Mouse (Mus musculus) neural tube, embryonic 14.5 days (tissue): ENCODE measurements around the gene Serinc3. TPM values are rescaled to one million over a fixed set of nuclear protein-coding genes. Genes with fewer than 3 reads are reported as not detected.

Experiments
- ATAC-seq: fragments of 200-750 bp; cut with Nextera tagmentation; 2 replicates; pipeline ENCODE4 v1.8.0; 2017; ENCODE audit warnings: low read depth, mild to moderate bottlenecking, moderate TSS enrichment, moderate library complexity
- H3K27ac ChIP-seq: fragments of 300-500 bp; sonication (generic); 2 replicates; pipeline ENCODE4 v1.5.1; 2014; ENCODE audit warnings: low read depth, mild to moderate bottlenecking, control low read depth, low read length, moderate library complexity, mixed read lengths
- H3K27me3 ChIP-seq: fragments of 300-500 bp; sonication (generic); 2 replicates; pipeline ENCODE4 v1.6.1; 2014; ENCODE audit warnings: low read length; ENCODE audit not compliant: control insufficient read depth, insufficient read depth
- H3K36me3 ChIP-seq: fragments of 300-500 bp; sonication (generic); 2 replicates; pipeline ENCODE4 v1.6.1; 2014; ENCODE audit warnings: low read length, mixed read lengths; ENCODE audit not compliant: control insufficient read depth, insufficient read depth
- H3K4me1 ChIP-seq: fragments of 300-500 bp; sonication (generic); 2 replicates; pipeline ENCODE4 v1.6.1; 2014; ENCODE audit warnings: low read length; ENCODE audit not compliant: control insufficient read depth, insufficient read depth
- H3K4me2 ChIP-seq: fragments of 300-500 bp; sonication (generic); 2 replicates; pipeline ENCODE4 v1.6.1; 2014; ENCODE audit warnings: mild to moderate bottlenecking, low read depth, low read length, control low read depth
- H3K4me3 ChIP-seq: fragments of 300-500 bp; sonication (generic); 2 replicates; pipeline ENCODE4 v1.5.1; 2014; ENCODE audit warnings: low read depth, low read length, control low read depth, mixed read lengths
- H3K9ac ChIP-seq: fragments of 300-500 bp; sonication (generic); replicated peaks from 2 replicates; pipeline ENCODE4 v1.6.1; 2014; ENCODE audit warnings: low read depth, mild to moderate bottlenecking, control low read depth, low read length, mixed read lengths
- H3K9me3 ChIP-seq: fragments of 300-500 bp; sonication (generic); 2 replicates; pipeline ENCODE4 v1.6.1; 2016; ENCODE audit warnings: low read length; ENCODE audit not compliant: control insufficient read depth
- WGBS: fragments of 180-500 bp; shearing (Covaris S2); extraction: QIAGEN DNeasy Blood & Tissue Kit; methylation state at CpG from one replicate; pipeline ENCODE4 v1.1.7; 2014; 5-methylcytosine and 5-hydroxymethylcytosine counted together
- polyA plus RNA-seq: library from polyadenylated mRNA; unstranded; fragments of >200 nt; fragmentation: Nextera tagmentation; extraction: Ambion mirVana; gene quantifications from 2 replicates; pipeline ENCODE4 v1.2.1, GENCODE M21; 2014

The Serinc3 gene
- polyA plus RNA-seq, 1 experiment from 2014 or later, result 39.0 TPM

DNA sequence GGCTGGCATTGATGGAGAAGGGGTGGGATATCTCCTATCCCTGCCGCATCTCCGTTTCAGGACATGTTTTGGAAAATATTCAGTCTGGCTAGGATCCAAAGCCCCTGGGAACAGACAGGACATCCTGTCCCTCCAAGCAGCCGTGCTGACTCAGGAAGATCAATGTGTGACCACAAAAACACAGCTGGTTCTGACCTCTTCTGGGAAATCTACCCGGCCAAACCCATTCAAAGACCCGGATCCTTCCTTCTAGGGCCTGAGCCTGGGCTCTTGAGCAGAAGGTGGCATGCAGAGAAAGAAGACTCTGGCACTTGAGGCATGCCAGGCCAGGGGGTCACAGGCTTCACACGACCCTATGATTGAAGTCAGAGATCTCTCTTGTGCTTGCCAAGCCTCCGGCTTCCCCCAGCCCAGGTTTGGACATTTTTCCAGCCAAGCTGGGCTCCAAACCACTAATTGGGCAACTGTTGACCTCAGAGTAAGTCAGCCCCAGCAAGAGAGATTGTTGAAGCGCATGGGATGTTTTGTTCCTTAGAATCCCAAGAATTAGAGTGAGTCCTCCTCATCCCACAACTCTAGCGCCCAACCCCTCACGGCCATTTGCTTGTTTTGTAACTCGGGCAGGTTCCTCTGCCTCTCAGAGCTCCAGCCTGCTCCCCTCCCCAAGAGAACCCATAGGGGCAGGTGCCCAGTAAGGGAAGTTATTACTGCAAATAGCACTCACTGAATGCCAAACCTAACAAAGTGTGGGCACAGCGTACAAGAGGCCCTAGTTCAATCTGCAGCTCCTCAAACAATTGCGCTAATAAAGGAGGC is 48.7 kb downstream of the Serinc3 start:
- Histone ChIP-seq H3K27ac (no peak overlapping the region), H3K27me3 (no peaks in the 10 kb centered on the region), H3K4me3 (no peak overlapping the region), H3K9ac (no peak overlapping the region), H3K9me3 (no peaks in the 10 kb centered on the region), H3K4me2 (no peak overlapping the region), H3K36me3 (no peaks in the 10 kb centered on the region), H3K4me1 (no peaks in the 10 kb centered on the region)
- WGBS, result 74% methylated on average over 13 of the region's 13 CpGs
- no peak for ATAC-seq

GRCm38 (mm10) chr2:163595119-163595518 is 49.8 kb downstream of the Serinc3 start:
- Histone ChIP-seq H3K27me3 (no peaks in the 10 kb centered on the region), H3K9me3 (no peaks in the 10 kb centered on the region), H3K9ac (no peak overlapping the region), H3K4me1 (no peaks in the 10 kb centered on the region), H3K4me2 (no peak overlapping the region), H3K27ac (no peak overlapping the region), H3K36me3 (no peaks in the 10 kb centered on the region), H3K4me3 (no peak overlapping the region)
- no peak for ATAC-seq
- WGBS, result 13% methylated on average over 2 of the region's 2 CpGs

DNA sequence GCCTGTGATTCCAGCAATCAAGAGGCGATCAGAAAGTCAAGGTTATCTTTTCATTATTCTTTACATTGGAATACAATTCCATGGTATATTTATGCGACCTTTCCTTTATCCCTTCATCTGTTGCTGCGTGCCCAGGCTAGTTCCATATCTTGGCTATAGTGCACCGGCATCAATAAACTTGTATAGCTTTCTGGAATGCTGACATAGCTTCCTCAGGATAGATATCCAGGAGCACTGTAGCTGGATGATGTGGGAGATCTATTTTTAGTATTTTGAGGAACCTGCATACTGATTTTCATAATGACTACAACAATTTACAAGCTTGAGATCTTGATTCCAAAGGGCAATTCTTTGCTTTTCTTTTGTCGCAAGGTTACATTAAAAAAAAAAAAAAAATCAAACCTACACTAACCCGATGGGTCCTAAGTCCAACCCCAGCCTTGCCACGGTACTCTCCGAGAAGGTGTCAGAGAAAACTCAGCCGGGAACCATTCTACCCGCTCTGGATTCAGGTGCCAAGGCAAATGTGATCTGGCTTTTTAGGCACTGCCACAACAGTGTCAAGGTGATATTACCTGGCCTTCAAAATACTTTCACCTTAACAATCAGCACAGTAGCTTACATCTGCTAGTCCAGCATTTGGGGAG is 51.2 kb downstream of the Serinc3 start:
- no peaks in the 10 kb centered on the region for H3K36me3 ChIP-seq
- 91% methylated on average over 10 of the region's 10 CpGs for WGBS

GRCm38 (mm10) chr2:163592084-163592483 is 52.8 kb downstream of the Serinc3 start:
- Histone ChIP-seq H3K9ac (no peak overlapping the region), H3K27ac (no peak overlapping the region), H3K4me1 (no peaks in the 10 kb centered on the region), H3K36me3 (no peaks in the 10 kb centered on the region), H3K4me3 (no peak overlapping the region), H3K9me3 (no peaks in the 10 kb centered on the region), H3K4me2 (no peak overlapping the region), H3K27me3 (no peaks in the 10 kb centered on the region)
- 79% methylated on average over 1 of the region's 1 CpGs for WGBS
- no peak for ATAC-seq

More for the DNA sequence above, 51.2 kb downstream of the Serinc3 start:
- no peak overlapping the region for H3K4me2 ChIP-seq
- H3K27me3 ChIP-seq, result no peaks in the 10 kb centered on the region
- no peak overlapping the region for H3K4me3 ChIP-seq
- no peaks in the 10 kb centered on the region for H3K4me1 ChIP-seq
- no peaks in the 10 kb centered on the region for H3K9me3 ChIP-seq
- no peak for ATAC-seq
- no peak overlapping the region for H3K9ac ChIP-seq
- H3K27ac ChIP-seq, result no peak overlapping the region

GRCm38 (mm10) chr2:163590996-163591395 is 53.9 kb downstream of the Serinc3 start:
- Histone ChIP-seq H3K27ac (no peak overlapping the region), H3K4me3 (no peak overlapping the region), H3K27me3 (no peaks in the 10 kb centered on the region), H3K9ac (no peak overlapping the region), H3K4me1 (no peaks in the 10 kb centered on the region), H3K36me3 (no peaks in the 10 kb centered on the region), H3K4me2 (no peak overlapping the region), H3K9me3 (no peaks in the 10 kb centered on the region)
- ATAC-seq, result no peak
- 77% methylated on average over 5 of the region's 5 CpGs for WGBS

DNA sequence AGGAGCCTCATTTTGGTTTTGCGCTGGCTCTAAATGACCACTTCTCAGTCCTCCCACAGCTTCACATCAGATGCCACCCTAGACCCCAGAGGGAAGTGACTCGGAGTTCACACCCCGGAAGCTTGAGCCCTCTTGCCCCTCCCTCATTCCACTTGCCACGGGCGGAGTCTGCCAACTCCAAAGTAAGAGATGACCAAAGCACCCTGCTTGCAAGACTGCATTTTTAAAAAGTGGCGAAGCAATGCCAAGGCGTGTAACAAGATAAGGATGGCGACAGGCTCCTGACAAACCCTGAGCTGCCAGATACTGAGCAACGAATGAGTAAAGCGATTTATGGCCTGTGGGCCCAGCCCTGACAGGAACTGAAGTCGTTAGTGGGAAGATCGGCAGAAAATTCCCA is 54.7 kb downstream of the Serinc3 start:
- H3K9me3 ChIP-seq, result no peaks in the 10 kb centered on the region
- H3K36me3 ChIP-seq, result no peaks in the 10 kb centered on the region
- no peak overlapping the region for H3K4me3 ChIP-seq
- H3K27me3 ChIP-seq, result no peaks in the 10 kb centered on the region
- no peak overlapping the region for H3K27ac ChIP-seq
- no peak overlapping the region for H3K9ac ChIP-seq
- no peaks in the 10 kb centered on the region for H3K4me1 ChIP-seq
- ATAC-seq, result no peak
- 68% methylated on average over 12 of the region's 12 CpGs for WGBS
- H3K4me2 ChIP-seq, result no peak overlapping the region

DNA sequence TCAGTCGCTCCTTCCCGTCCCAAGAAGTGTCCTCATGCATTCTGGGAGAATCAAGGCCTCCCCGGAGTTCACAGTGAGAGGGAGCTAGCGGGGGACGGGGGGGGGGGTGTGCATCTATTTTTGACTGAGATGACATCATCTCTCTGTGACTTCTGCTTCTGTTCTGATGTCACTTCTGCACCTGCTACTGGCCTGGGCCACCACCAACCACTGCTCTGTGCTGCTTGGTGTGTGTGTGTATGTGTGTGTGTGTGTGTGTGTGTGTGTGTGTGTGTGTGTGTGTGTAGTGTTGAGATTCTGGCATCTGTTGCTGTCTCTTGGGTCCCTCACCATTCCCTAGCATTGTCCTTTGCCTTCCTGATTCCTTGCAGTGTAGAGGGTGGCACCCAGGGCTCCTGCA is 57.4 kb downstream of the Serinc3 start:
- Histone ChIP-seq H3K4me1 (no peaks in the 10 kb centered on the region), H3K27ac (no peak overlapping the region), H3K9me3 (no peaks in the 10 kb centered on the region), H3K4me2 (no peak overlapping the region), H3K4me3 (no peak overlapping the region), H3K9ac (no peak overlapping the region), H3K36me3 (no peaks in the 10 kb centered on the region), H3K27me3 (no peaks in the 10 kb centered on the region)
- 80% methylated on average over 5 of the region's 5 CpGs for WGBS
- ATAC-seq, result no peak

- H3K27ac ChIP-seq, result no peak overlapping the region
- no peaks in the 10 kb centered on the region for H3K36me3 ChIP-seq
- 53% methylated on average over 19 of the region's 19 CpGs for WGBS
- no peak overlapping the region for H3K4me3 ChIP-seq
- no peak for ATAC-seq
- H3K4me1 ChIP-seq, result no peaks in the 10 kb centered on the region
- H3K4me2 ChIP-seq, result no peak overlapping the region
- H3K9ac ChIP-seq, result no peak overlapping the region
- H3K27me3 ChIP-seq, result no peaks in the 10 kb centered on the region
- no peaks in the 10 kb centered on the region for H3K9me3 ChIP-seq
Measured at GRCm38 (mm10) chr2:163586384-163587261, 58.3 kb downstream of the Serinc3 start.

DNA sequence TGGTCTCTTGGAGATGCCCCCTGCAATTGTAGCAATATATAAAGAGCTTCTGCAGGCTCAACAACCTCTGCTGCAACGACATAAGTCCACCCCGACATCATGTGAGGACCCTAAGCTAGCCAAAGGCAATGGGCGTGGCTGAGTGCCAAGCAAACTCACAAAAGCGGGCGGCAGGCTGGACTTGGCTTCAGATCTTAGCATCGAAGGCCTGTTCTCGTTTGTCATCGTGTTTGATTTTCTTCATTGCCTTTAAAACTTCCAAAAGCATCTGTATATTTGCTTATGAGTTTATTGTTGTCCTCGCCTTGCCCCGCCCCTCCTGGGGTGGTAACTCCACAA is 60.9 kb downstream of the Serinc3 start:
- 79% methylated on average over 10 of the region's 10 CpGs for WGBS

More for the DNA sequence above, 60.9 kb downstream of the Serinc3 start:
- Histone ChIP-seq H3K27ac (no peak overlapping the region), H3K4me3 (no peak overlapping the region), H3K9me3 (no peaks in the 10 kb centered on the region), H3K27me3 (no peaks in the 10 kb centered on the region), H3K9ac (no peak overlapping the region), H3K36me3 (no peaks in the 10 kb centered on the region), H3K4me2 (no peak overlapping the region), H3K4me1 (no peaks in the 10 kb centered on the region)
- ATAC-seq, result no peak
